Mouse (Mus musculus) myocyte (in vitro differentiated cells): ENCODE data around the gene Abhd2.

ENCODE experiments used
- E2F4 ChIP-seq: IDR thresholded peaks from one replicate; pipeline ENCODE4 v1.6.1; 2011; ENCODE audit warnings: mild to moderate bottlenecking, control low read depth, moderate library complexity; ENCODE audit not compliant: insufficient read depth
- MAX ChIP-seq: IDR thresholded peaks from one replicate; pipeline ENCODE4 v1.6.1; 2011; ENCODE audit warnings: low read depth, mild to moderate bottlenecking, control low read depth
- MYOG ChIP-seq, 3 experiments: IDR thresholded peaks; one replicate each; pipeline ENCODE4 v1.6.1; 2011; ENCODE audit warnings: control low read depth in 2 of 3, low read depth in 2 of 3, mild to moderate bottlenecking in 2 of 3; ENCODE audit not compliant: insufficient read length in 2 of 3, control insufficient read depth in 1 of 3, insufficient read depth in 1 of 3
- POLR2A ChIP-seq: IDR thresholded peaks from one replicate; pipeline ENCODE4 v1.6.1; 2011; ENCODE audit warnings: low read depth, mild to moderate bottlenecking, control low read depth, moderate library complexity; ENCODE audit not compliant: insufficient read length
- POLR2AphosphoS2 ChIP-seq: IDR thresholded peaks from one replicate; pipeline ENCODE4 v1.6.1; 2011; ENCODE audit warnings: low read depth, control low read depth; ENCODE audit not compliant: insufficient read length
- REST ChIP-seq: IDR thresholded peaks from one replicate; pipeline ENCODE4 v1.6.1; 2011; ENCODE audit warnings: mild to moderate bottlenecking, control low read depth, moderate library complexity; ENCODE audit not compliant: insufficient read depth, insufficient read length
- SRF ChIP-seq: IDR thresholded peaks from one replicate; pipeline ENCODE4 v1.6.1; 2011; ENCODE audit warnings: low read depth; ENCODE audit not compliant: control insufficient read depth, insufficient read length
- TCF12 ChIP-seq: IDR thresholded peaks from one replicate; pipeline ENCODE4 v1.6.1; 2011; ENCODE audit warnings: mild to moderate bottlenecking, control low read depth; ENCODE audit not compliant: poor library complexity, insufficient read depth, severe bottlenecking
- TCF3 ChIP-seq: IDR thresholded peaks from one replicate; pipeline ENCODE4 v1.6.1; 2011; ENCODE audit warnings: low read depth, control low read depth; ENCODE audit not compliant: insufficient read length
- USF1 ChIP-seq: IDR thresholded peaks from one replicate; pipeline ENCODE4 v1.6.1; 2011; ENCODE audit warnings: low read depth, mild to moderate bottlenecking, control low read depth, moderate library complexity

GRCm38 (mm10) chr7:79262478-79262877 is 10.5 kb upstream of the Abhd2 start:
- TF ChIP-seq MYOG (IDR thresholded peaks at IDR 0.05; ENCODE audit: control insufficient read depth in 1 of 3, insufficient read depth in 1 of 3, insufficient read length in 2 of 3, low read depth in 2 of 3): no peak
- no peak for TF ChIP-seq POLR2A
- TF ChIP-seq REST: no peak
- no peak for TF ChIP-seq USF1
- TF ChIP-seq POLR2AphosphoS2: no peak
- TF ChIP-seq TCF12: no peak
- no peak for TF ChIP-seq SRF
- TF ChIP-seq E2F4: no peak
- no peak for TF ChIP-seq TCF3
- TF ChIP-seq MAX: no peak
